Mouse (Mus musculus): ENCODE measurements around the gene Tbc1d14. TPM values are rescaled to one million over a fixed set of nuclear protein-coding genes. Genes with fewer than 3 reads are reported as not detected.

Gene Tbc1d14
- polyA plus RNA-seq, 1 experiment: 0.47 TPM

DNA sequence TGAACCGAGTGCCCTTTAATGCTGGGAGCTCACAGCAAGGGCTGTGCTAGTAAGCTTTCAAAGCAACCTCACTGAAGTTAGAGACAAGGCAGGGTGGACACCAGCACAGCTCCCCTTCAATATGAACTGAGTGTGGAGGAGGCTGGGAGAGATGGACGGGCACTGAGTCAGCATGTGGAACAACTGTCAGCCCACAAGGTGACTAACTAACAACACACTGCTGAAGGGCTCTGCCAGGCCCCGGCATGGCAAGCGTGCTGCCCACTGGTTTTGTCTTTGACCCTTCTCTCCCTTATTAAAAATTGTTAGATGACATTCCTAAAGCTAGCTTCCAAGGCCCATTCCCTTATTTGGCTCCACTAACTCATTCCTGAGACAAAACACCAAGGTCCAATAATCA lies 135.4 kb downstream of the Tbc1d14 start:
- Histone ChIP-seq H3K9me3 (ENCODE audit: control insufficient read depth, low read length) (no peaks in the 10 kb centered on the region), H3K4me1 (ENCODE audit: control insufficient read depth) (peaks cover 9% of the 10 kb centered on the region)
- TF ChIP-seq GATA1 (IDR thresholded peaks at IDR 0.05; ENCODE audit: low read length) (no peak), TAL1 (IDR thresholded peaks at IDR 0.05; ENCODE audit: low read length) (no peak)

DNA sequence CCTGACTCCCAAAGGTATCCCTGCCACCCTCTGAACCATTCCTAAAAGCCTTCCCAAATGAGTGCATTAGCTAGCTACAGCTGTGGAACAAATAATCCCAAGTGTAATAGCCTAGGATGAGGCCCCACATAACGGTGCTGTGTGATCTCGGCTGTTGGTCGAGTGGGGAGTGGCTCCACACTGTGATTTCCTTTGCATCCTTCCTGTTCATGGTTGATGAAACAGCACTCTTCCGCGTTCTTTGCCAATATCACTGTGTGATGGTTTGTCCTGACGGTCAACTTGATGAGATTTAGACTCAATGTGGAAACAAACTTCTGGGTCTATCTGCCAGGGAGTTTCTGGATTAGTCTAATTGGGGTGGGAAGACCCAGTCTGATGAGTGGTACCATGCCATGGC lies 140.3 kb downstream of the Tbc1d14 start:
- H3K27me3 ChIP-seq (ENCODE audit: control insufficient read depth): peaks cover 6% of the 10 kb centered on the region
- no peaks in the 10 kb centered on the region for H3K9me3 ChIP-seq (ENCODE audit: control insufficient read depth, low read length)
- no peaks in the 10 kb centered on the region for H3K4me1 ChIP-seq (ENCODE audit: control insufficient read depth)
- TF ChIP-seq TAL1 (IDR thresholded peaks at IDR 0.05; ENCODE audit: low read length): no peak
- H3K36me3 ChIP-seq (ENCODE audit: control insufficient read depth): no peaks in the 10 kb centered on the region
- H3K4me3 ChIP-seq (replicated peaks): no peak overlapping the region

More for the DNA sequence above, 135.4 kb downstream of the Tbc1d14 start:
- Histone ChIP-seq H3K4me3 (replicated peaks) (no peak overlapping the region), H3K27me3 (ENCODE audit: control insufficient read depth) (peaks cover 9% of the 10 kb centered on the region), H3K36me3 (ENCODE audit: control insufficient read depth) (no peaks in the 10 kb centered on the region)

DNA sequence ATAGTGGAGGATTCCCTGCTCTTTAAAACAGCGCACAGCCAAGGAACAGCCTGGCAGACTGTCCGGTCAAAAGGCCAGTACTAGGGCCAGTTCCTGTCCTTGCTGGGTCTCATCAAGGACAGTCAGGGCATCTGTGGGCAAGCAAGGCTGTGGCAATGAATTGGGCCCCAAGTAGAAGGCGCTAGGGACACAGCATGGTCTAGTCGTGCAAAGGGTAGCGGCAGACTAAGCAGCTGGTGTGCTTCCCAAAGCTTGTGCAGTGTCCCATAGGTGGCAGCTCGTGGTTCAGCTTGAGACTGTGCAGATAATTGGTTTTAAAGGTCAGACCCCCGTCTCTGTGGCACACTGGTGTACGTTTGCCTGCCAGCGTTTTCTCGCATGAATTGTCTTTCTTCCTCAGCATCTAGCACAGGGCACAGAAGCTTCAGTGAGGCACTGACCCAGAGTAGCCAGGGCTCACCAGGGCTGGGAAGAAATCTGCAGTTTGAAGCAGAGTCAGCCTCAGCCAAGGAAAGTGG lies 141.1 kb downstream of the Tbc1d14 start:
- Histone ChIP-seq H3K27me3 (ENCODE audit: control insufficient read depth) (peaks cover 6% of the 10 kb centered on the region), H3K4me1 (ENCODE audit: control insufficient read depth) (no peaks in the 10 kb centered on the region), H3K36me3 (ENCODE audit: control insufficient read depth) (no peaks in the 10 kb centered on the region), H3K4me3 (replicated peaks) (no peak overlapping the region), H3K9me3 (ENCODE audit: control insufficient read depth, low read length) (no peaks in the 10 kb centered on the region)
- TF ChIP-seq GATA1 (IDR thresholded peaks at IDR 0.05; ENCODE audit: low read length) (no peak), TAL1 (IDR thresholded peaks at IDR 0.05; ENCODE audit: low read length) (no peak)

DNA sequence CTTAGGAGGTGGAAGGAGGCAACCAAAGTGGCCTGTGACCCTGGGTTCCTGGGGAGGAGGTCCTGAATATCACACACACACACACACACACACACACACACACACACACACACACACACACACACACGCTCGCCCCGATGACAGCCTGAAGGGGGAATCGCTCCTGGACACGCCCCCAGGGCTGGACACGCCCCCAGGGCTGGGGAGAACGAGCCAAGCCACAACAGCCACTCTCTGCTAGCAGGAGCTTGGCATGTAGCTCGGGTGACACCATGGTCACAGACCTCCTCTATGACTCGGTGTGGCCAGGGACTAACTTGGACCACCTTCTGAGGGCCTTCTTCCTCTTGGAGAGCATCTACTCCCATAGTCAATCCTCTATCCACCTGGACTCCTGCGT lies 142.0 kb downstream of the Tbc1d14 start:
- H3K4me1 ChIP-seq (ENCODE audit: control insufficient read depth): no peaks in the 10 kb centered on the region
- H3K4me3 ChIP-seq (replicated peaks): no peak overlapping the region
- no peak for TF ChIP-seq TAL1 (IDR thresholded peaks at IDR 0.05; ENCODE audit: low read length)
- TF ChIP-seq GATA1 (IDR thresholded peaks at IDR 0.05; ENCODE audit: low read length): no peak
- no peaks in the 10 kb centered on the region for H3K9me3 ChIP-seq (ENCODE audit: control insufficient read depth, low read length)
- H3K27me3 ChIP-seq (ENCODE audit: control insufficient read depth): peaks cover 4% of the 10 kb centered on the region
- no peaks in the 10 kb centered on the region for H3K36me3 ChIP-seq (ENCODE audit: control insufficient read depth)

DNA sequence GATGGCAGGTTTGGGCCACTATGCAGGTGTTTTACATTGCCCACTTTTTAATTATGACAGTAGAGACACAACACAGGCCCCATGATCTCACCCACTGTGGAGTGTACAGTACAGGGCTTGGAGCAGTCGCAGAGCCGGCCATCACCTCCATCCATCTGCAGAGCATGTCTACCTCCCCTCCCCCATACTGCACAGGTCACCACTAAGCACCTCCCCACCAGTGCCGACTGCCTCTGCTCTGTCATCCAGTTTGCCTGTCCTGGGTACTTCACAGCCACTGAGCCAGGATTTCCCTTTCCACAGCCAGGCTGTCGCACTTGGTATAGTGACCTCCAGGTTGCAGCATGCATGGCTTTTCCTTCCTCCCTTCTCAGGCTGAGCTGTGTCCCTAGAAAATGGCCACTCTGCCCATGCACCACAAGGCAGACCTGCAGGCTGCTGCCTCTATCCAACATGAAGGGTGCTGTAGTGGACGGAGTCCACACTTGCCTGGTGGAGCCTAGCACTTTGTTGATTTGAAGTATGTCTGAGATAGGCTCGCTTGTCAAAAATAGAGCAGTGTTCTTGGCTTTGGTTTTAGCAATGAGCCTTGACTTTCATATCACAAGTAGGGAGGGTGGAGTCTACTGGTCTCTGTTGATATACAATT lies 143.2 kb downstream of the Tbc1d14 start:
- Histone ChIP-seq H3K9me3 (ENCODE audit: control insufficient read depth, low read length) (no peaks in the 10 kb centered on the region), H3K27me3 (ENCODE audit: control insufficient read depth) (peaks cover 9% of the 10 kb centered on the region), H3K4me3 (replicated peaks) (no peak overlapping the region), H3K4me1 (ENCODE audit: control insufficient read depth) (no peaks in the 10 kb centered on the region), H3K36me3 (ENCODE audit: control insufficient read depth) (no peaks in the 10 kb centered on the region)
- TF ChIP-seq GATA1 (IDR thresholded peaks at IDR 0.05; ENCODE audit: low read length) (no peak), TAL1 (IDR thresholded peaks at IDR 0.05; ENCODE audit: low read length) (no peak)

DNA sequence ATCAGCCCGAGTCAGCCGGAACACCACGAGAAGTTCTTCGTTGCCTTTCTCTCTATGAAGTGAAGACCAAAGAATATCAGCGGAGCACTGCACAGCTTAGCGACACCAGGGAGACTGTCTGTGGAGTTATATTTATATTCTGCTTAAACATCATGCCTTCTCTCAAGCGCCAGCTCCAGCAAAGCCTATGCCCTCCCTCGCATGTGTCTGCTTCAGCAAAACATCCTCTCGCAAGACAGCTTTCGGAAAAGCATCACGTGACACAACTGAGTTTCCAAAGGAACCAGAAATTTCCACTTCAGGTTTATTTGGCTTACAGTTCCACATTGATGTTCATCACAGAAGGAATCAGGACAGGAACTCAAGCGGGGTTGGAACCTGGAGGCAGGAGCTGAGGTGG lies 145.2 kb downstream of the Tbc1d14 start:
- TF ChIP-seq TAL1 (IDR thresholded peaks at IDR 0.05; ENCODE audit: low read length) (no peak), GATA1 (IDR thresholded peaks at IDR 0.05; ENCODE audit: low read length) (no peak)
- Histone ChIP-seq H3K9me3 (ENCODE audit: control insufficient read depth, low read length) (no peaks in the 10 kb centered on the region), H3K4me3 (replicated peaks) (no peak overlapping the region), H3K27me3 (ENCODE audit: control insufficient read depth) (peaks cover 9% of the 10 kb centered on the region), H3K36me3 (ENCODE audit: control insufficient read depth) (no peaks in the 10 kb centered on the region), H3K4me1 (ENCODE audit: control insufficient read depth) (no peaks in the 10 kb centered on the region)

DNA sequence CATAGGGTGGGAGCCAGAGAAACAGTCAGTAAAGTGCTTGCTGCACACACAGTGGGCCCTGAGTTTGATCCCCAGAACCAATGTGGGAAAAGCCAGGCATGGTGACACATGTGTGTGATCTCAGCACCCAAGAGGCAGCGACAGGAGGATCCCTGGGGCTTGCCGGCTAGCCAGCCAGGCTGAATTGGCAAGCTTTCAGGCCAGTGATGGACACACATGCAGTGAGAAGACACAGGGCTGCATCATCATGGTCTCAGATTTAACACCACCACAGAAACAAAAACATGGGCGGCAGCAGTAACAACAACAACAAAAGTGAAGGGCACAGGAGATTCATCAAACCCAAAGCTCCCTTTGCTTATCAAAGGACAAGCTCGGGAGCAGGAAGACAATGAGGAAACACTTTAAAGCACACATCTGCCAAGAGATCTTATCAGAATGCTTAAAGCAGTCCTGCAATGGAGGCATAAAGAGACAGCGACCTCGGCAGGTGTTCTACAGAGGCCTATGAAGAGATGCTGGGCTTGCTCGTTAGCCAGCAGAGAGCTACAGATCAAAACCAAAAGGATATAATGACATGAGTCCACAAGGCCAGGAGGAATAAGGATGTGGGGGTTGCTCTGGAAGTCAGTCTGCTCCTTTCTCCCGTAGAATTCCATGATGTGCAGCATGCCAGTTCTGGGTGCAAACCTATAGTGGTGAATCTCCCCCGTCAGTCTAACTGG lies 146.7 kb downstream of the Tbc1d14 start:
- no peak for TF ChIP-seq GATA1 (IDR thresholded peaks at IDR 0.05; ENCODE audit: low read length)
- no peak for TF ChIP-seq TAL1 (IDR thresholded peaks at IDR 0.05; ENCODE audit: low read length)
- H3K4me3 ChIP-seq (replicated peaks): no peak overlapping the region
- H3K9me3 ChIP-seq (ENCODE audit: control insufficient read depth, low read length): no peaks in the 10 kb centered on the region
- peaks cover 9% of the 10 kb centered on the region for H3K27me3 ChIP-seq (ENCODE audit: control insufficient read depth)
- H3K36me3 ChIP-seq (ENCODE audit: control insufficient read depth): no peaks in the 10 kb centered on the region
- H3K4me1 ChIP-seq (ENCODE audit: control insufficient read depth): no peaks in the 10 kb centered on the region

DNA sequence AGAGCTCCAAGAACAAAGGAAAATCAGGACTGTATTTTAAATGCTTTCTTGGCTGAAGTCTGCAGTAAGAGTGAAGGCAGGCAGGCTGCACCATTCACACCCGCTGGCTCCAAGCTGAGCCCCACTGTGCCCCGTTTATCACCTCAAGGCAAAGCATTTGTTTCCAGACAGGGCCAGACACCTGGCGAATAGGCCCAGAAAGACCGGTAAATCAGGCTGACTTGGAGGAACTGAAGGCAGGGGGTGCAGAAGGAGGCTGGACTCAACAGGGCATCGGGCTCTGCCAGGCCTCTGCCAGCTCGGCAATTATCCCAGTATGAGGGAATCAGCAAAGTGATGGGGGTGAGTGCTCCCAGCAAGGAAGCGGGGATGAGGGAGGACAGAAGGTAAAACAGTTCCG lies 148.0 kb downstream of the Tbc1d14 start:
- Histone ChIP-seq H3K9me3 (ENCODE audit: control insufficient read depth, low read length) (no peaks in the 10 kb centered on the region), H3K27me3 (ENCODE audit: control insufficient read depth) (peaks cover 9% of the 10 kb centered on the region), H3K4me1 (ENCODE audit: control insufficient read depth) (no peaks in the 10 kb centered on the region), H3K36me3 (ENCODE audit: control insufficient read depth) (no peaks in the 10 kb centered on the region), H3K4me3 (replicated peaks) (no peak overlapping the region)
- TF ChIP-seq TAL1 (IDR thresholded peaks at IDR 0.05; ENCODE audit: low read length) (no peak), GATA1 (IDR thresholded peaks at IDR 0.05; ENCODE audit: low read length) (no peak)

DNA sequence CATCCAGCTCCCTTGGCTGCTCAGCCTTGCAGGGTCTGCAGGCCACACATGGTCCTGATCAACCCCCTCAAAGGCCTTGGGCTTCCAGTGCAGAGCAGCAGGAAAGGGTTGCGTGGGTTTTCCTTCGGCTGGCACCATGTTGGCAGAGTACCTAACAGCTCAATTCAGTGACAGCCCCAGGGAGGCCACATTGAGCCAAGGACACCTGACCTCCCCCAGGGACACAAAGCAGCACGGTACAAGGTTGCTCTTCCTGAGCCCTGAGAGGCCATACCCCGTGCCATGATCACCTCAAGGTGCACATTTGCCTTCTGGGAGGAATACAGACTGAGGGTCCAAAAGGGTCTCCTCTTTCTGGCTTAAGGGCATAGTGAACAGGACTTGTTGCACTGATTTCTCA lies 148.5 kb downstream of the Tbc1d14 start:
- Histone ChIP-seq H3K9me3 (ENCODE audit: control insufficient read depth, low read length) (no peaks in the 10 kb centered on the region), H3K36me3 (ENCODE audit: control insufficient read depth) (no peaks in the 10 kb centered on the region), H3K4me3 (replicated peaks) (no peak overlapping the region), H3K4me1 (ENCODE audit: control insufficient read depth) (no peaks in the 10 kb centered on the region), H3K27me3 (ENCODE audit: control insufficient read depth) (peaks cover 7% of the 10 kb centered on the region)
- TF ChIP-seq GATA1 (IDR thresholded peaks at IDR 0.05; ENCODE audit: low read length): no peak
- no peak for TF ChIP-seq TAL1 (IDR thresholded peaks at IDR 0.05; ENCODE audit: low read length)

Measured in erythroblast, embryonic 14.5 days (primary cell).